Mouse (Mus musculus) heart, postnatal 0 days (tissue): ENCODE measurements at regions not wholly inside any gene's neighbourhood (a gene's known extent, or its start where the extent isn't known, plus 50 kb on each side); places are given as distances from the start of the nearest gene placed in this dataset.

Experiments
- CTCF ChIP-seq: IDR thresholded peaks from 2 replicates; pipeline ENCODE4 v1.5.1; 2016; ENCODE audit warnings: antibody characterized with exemption, control low read depth, low read depth
- EP300 ChIP-seq: IDR thresholded peaks from 2 replicates; pipeline ENCODE4 v1.6.1; 2016; ENCODE audit warnings: antibody characterized with exemption, low read depth

DNA sequence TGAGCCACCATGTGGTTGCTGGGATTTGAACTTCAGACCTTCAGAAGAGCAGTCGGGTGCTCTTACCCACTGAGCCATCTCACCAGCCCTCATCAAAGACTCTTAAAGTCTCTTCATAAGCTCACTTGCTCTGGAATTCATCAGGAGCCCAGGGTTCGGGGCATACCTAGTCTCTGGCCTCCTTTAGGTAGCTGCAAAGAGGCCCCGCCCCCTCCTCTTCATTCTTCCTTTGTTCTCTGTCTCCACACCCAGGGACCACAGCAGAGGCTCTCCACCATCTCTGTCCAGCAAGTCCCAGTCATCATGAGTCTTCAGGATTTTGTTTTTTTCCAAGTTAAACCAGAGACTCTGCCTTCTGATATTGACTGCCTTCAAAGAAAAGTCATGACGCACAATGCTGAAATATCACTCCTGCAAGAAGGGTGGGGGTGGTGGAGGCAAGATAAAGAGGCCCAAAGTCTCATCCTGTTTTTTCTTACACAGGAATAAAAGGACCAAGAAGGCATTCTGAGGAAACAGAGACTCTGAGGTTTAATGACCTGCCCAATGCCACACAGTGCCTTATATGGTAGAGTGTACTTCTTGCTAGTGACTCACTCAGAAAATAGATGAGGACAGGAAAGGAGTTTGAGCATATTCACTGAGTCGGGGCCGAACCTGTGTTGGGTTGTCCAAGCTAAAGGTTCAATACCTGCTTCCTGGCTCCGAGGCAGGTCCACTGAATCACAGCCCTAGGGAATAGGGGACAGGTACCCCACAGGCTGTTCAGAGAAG, 211.9 kb downstream of the Xxylt1 start:
- TF ChIP-seq EP300 (no peak), CTCF (no peak)
